ENCODE assay signal across 9 mouse cellular contexts in genomic region chr8:104191496-104191895, GRCm38 (mm10). TPM values are rescaled to one million over a fixed set of nuclear protein-coding genes. Genes with fewer than 3 reads are reported as not detected.
DNase-seq lines count a peak whose midpoint lies in the region; ATAC-seq and TF ChIP-seq lines count a peak whose summit lies in the region.
"Had no signal": no experiment of that assay in that cellular context is flagged by ENCODE, and none has a peak within 500 bp of the region (broad histone marks: within the 10 kb centered on the region; RNA-seq: fewer than 3 reads in every experiment).

No protein-coding gene starts in this region.

- no peak overlapping the region for H3K4me2 ChIP-seq in liver, embryonic 13.5 days
- H3K4me2 ChIP-seq in liver, embryonic 12.5 days = no peak overlapping the region
- no peak overlapping the region for H3K4me2 ChIP-seq in hindbrain, postnatal 0 days (ENCODE audit: low read depth, low read length)
- H3K4me2 ChIP-seq in neural tube, embryonic 13.5 days = peak overlapping the region; percentile 8; the same call in 1 of the 2 replicates

- ATAC-seq in liver, embryonic 13.5 days (ENCODE audit: low read depth) = peak; percentile 39; the same call in 1 of the 2 replicates
- no peak; the same call in 1 of the 2 replicates for ATAC-seq in liver, embryonic 12.5 days
- peak; percentile 81 for ATAC-seq in hindbrain, postnatal 0 days
- ATAC-seq in neural tube, embryonic 13.5 days (ENCODE audit: low read depth) = peak; percentile 85

- WGBS in liver, embryonic 13.5 days (ENCODE audit: insufficient replicate concordance) = 37% methylated on average over 11 of the region's 11 CpGs
- 46% methylated on average over 11 of the region's 11 CpGs for WGBS in liver, embryonic 12.5 days (ENCODE audit: insufficient replicate concordance)
- 14% methylated on average over 11 of the region's 11 CpGs for WGBS in hindbrain, postnatal 0 days
- WGBS in neural tube, embryonic 13.5 days = 11% methylated on average over 11 of the region's 11 CpGs

- H3K4me1 ChIP-seq in liver, embryonic 13.5 days (replicated peaks) = no peaks in the 10 kb centered on the region
- H3K4me1 ChIP-seq in liver, embryonic 12.5 days = no peaks in the 10 kb centered on the region
- no peaks in the 10 kb centered on the region for H3K4me1 ChIP-seq in embryonic fibroblast, embryonic 13.5 days (ENCODE audit: control insufficient read depth, insufficient read depth, low read length)
- no peaks in the 10 kb centered on the region for H3K4me1 ChIP-seq in hindbrain, postnatal 0 days (ENCODE audit: insufficient read depth, low read length)
- H3K4me1 ChIP-seq in neural tube, embryonic 13.5 days (replicated peaks) = peaks cover 16% of the 10 kb centered on the region

- no peak overlapping the region for H3K9ac ChIP-seq in liver, embryonic 13.5 days
- no peak overlapping the region for H3K9ac ChIP-seq in liver, embryonic 12.5 days
- H3K9ac ChIP-seq in hindbrain, postnatal 0 days (replicated peaks; ENCODE audit: low read length) = 0 out of 2 replicates have a peak overlapping the region, but pooled peaks have one; percentile 2
- H3K9ac ChIP-seq in neural tube, embryonic 13.5 days = no peak overlapping the region
- H3K9ac ChIP-seq: liver, embryonic 14.5 days had no signal

- no peaks in the 10 kb centered on the region for H3K9me3 ChIP-seq in liver, embryonic 13.5 days (replicated peaks)
- no peaks in the 10 kb centered on the region for H3K9me3 ChIP-seq in liver, embryonic 12.5 days (replicated peaks)
- H3K9me3 ChIP-seq in hindbrain, postnatal 0 days (ENCODE audit: low read length) = no peaks in the 10 kb centered on the region
- H3K9me3 ChIP-seq in neural tube, embryonic 13.5 days = 0 out of 2 replicates have a peak, but pooled peaks cover 7% of the 10 kb centered on the region

- intact Hi-C loops in left cerebral cortex, postnatal 36 days (cut with DNase I) = no loop called here

- TF ChIP-seq POLR2A in embryonic fibroblast, embryonic 13.5 days (IDR thresholded peaks at IDR 0.05; ENCODE audit: low read depth, low read length) = no peak

- H3K27me3 ChIP-seq in liver, embryonic 13.5 days = peaks cover 2% of the 10 kb centered on the region; the same call in 1 of the 2 replicates
- peaks cover 12% of the 10 kb centered on the region; the same call in 1 of the 2 replicates for H3K27me3 ChIP-seq in liver, embryonic 12.5 days (replicated peaks)
- no peaks in the 10 kb centered on the region for H3K27me3 ChIP-seq in hindbrain, postnatal 0 days (ENCODE audit: insufficient read depth, low read length)
- H3K27me3 ChIP-seq in neural tube, embryonic 13.5 days = no peaks in the 10 kb centered on the region

- H3K36me3 ChIP-seq in liver, embryonic 13.5 days = no peaks in the 10 kb centered on the region
- H3K36me3 ChIP-seq in liver, embryonic 12.5 days = no peaks in the 10 kb centered on the region
- H3K36me3 ChIP-seq in hindbrain, postnatal 0 days (ENCODE audit: insufficient read depth, low read length) = no peaks in the 10 kb centered on the region
- no peaks in the 10 kb centered on the region for H3K36me3 ChIP-seq in neural tube, embryonic 13.5 days

- no peak overlapping the region for H3K4me3 ChIP-seq in liver, embryonic 13.5 days (replicated peaks)
- H3K4me3 ChIP-seq in liver, embryonic 12.5 days = no peak overlapping the region
- peak overlapping the region; percentile 24; the same call in 1 of the 2 replicates for H3K4me3 ChIP-seq in embryonic fibroblast, embryonic 13.5 days (ENCODE audit: insufficient read depth, low read length)
- H3K4me3 ChIP-seq in hindbrain, postnatal 0 days (ENCODE audit: low read length) = no peak overlapping the region
- no peak overlapping the region for H3K4me3 ChIP-seq in neural tube, embryonic 13.5 days

- no peak for DNase-seq in liver, embryonic 13.5 days
- DNase-seq in hindbrain, postnatal 0 days (ENCODE audit: low spot score) = peak; percentile 54
- DNase-seq in cerebellum, postnatal 10 days = no peak
- no peak for DNase-seq in ovary, postnatal 10 days (ENCODE audit: low spot score)
- DNase-seq in left cerebral cortex, postnatal 36 days (ENCODE audit: low spot score in 2 of 2) = no peak

- H3K27ac ChIP-seq in liver, embryonic 13.5 days = no peak overlapping the region
- no peak overlapping the region for H3K27ac ChIP-seq in liver, embryonic 12.5 days
- peak overlapping the region; percentile 42; the same call in 1 of the 2 replicates for H3K27ac ChIP-seq in embryonic fibroblast, embryonic 13.5 days (ENCODE audit: insufficient read depth, low read length)
- peak overlapping the region; percentile 48; the same call in 1 of the 2 replicates for H3K27ac ChIP-seq in hindbrain, postnatal 0 days
- peak overlapping the region; percentile 42 for H3K27ac ChIP-seq in neural tube, embryonic 13.5 days (replicated peaks)
- H3K27ac ChIP-seq: liver, embryonic 14.5 days had no signal

- TF ChIP-seq CTCF in embryonic fibroblast, embryonic 13.5 days (IDR thresholded peaks at IDR 0.05; ENCODE audit: borderline replicate concordance, insufficient read depth, low read length) = no peak
- TF ChIP-seq CTCF in hindbrain, postnatal 0 days (IDR thresholded peaks at IDR 0.05; ENCODE audit: low read depth) = no peak

RNA-seq across cellular contexts. Expression of gene Bean1, which starts 21.3 kb away (rescaled TPM):
- not detected in 2 replicates for polyA plus RNA-seq in liver, embryonic 13.5 days (2015; fragmentation: Nextera tagmentation; extraction: Ambion mirVana)
- 0.06 TPM in 1 of 2 replicates, not detected in the other for polyA plus RNA-seq in liver, embryonic 12.5 days (2016; fragmentation: Nextera tagmentation; extraction: Ambion mirVana)
- 0.89 and 0.90 TPM in 2 replicates for polyA plus RNA-seq in embryonic fibroblast, embryonic 13.5 days (2011; ENCODE audit: insufficient read length, low read depth, missing spikeins)
- 32.5 and 33.3 TPM in 2 replicates for total RNA-seq in hindbrain, postnatal 0 days (2014; rRNA removed)
- polyA plus RNA-seq in hindbrain, postnatal 0 days (2015; fragmentation: Nextera tagmentation; extraction: Ambion mirVana) = 8.3 and 9.2 TPM in 2 replicates
- polyA plus RNA-seq in neural tube, embryonic 13.5 days (2015; fragmentation: Nextera tagmentation; extraction: Ambion mirVana) = 5.8 and 6.0 TPM in 2 replicates
- total RNA-seq in left cerebral cortex, postnatal 36 days (2021) = 10 to 100 TPM; 11.0 to 11.6 TPM

RNA-seq across cellular contexts. Expression of gene Tk2, which starts 56.9 kb away (rescaled TPM):
- 5.5 and 5.7 TPM in 2 replicates for polyA plus RNA-seq in liver, embryonic 13.5 days (2015; fragmentation: Nextera tagmentation; extraction: Ambion mirVana)
- polyA plus RNA-seq in liver, embryonic 12.5 days (2016; fragmentation: Nextera tagmentation; extraction: Ambion mirVana) = 8.1 and 9.1 TPM in 2 replicates
- polyA plus RNA-seq in embryonic fibroblast, embryonic 13.5 days (2011; ENCODE audit: insufficient read length, low read depth, missing spikeins) = 12.8 and 16.9 TPM in 2 replicates
- 46.7 and 50.9 TPM in 2 replicates for total RNA-seq in hindbrain, postnatal 0 days (2014; rRNA removed)
- 44.4 and 45.1 TPM in 2 replicates for polyA plus RNA-seq in hindbrain, postnatal 0 days (2015; fragmentation: Nextera tagmentation; extraction: Ambion mirVana)
- 43.2 and 43.3 TPM in 2 replicates for polyA plus RNA-seq in neural tube, embryonic 13.5 days (2015; fragmentation: Nextera tagmentation; extraction: Ambion mirVana)
- 10 to 100 TPM; 41.3 to 41.5 TPM for total RNA-seq in left cerebral cortex, postnatal 36 days (2021)

RNA-seq across cellular contexts. Expression of gene Cklf, which starts 59.2 kb away (rescaled TPM):
- 19.0 and 20.9 TPM in 2 replicates for polyA plus RNA-seq in liver, embryonic 13.5 days (2015; fragmentation: Nextera tagmentation; extraction: Ambion mirVana)
- polyA plus RNA-seq in liver, embryonic 12.5 days (2016; fragmentation: Nextera tagmentation; extraction: Ambion mirVana) = 20.6 and 21.6 TPM in 2 replicates
- polyA plus RNA-seq in embryonic fibroblast, embryonic 13.5 days (2011; ENCODE audit: insufficient read length, low read depth, missing spikeins) = 26.7 and 27.6 TPM in 2 replicates
- total RNA-seq in hindbrain, postnatal 0 days (2014; rRNA removed) = 31.6 and 33.6 TPM in 2 replicates
- 34.1 and 34.3 TPM in 2 replicates for polyA plus RNA-seq in hindbrain, postnatal 0 days (2015; fragmentation: Nextera tagmentation; extraction: Ambion mirVana)
- polyA plus RNA-seq in neural tube, embryonic 13.5 days (2015; fragmentation: Nextera tagmentation; extraction: Ambion mirVana) = 34.9 and 36.4 TPM in 2 replicates
- 1 to 10 TPM; 4.9 to 9.4 TPM for total RNA-seq in left cerebral cortex, postnatal 36 days (2021)

Comparison
In these comparisons a context has a peak if more than half of its experiments do, and no peak if none do; other contexts are left out.
1. H3K27ac ChIP-seq: peak in embryonic fibroblast, embryonic 13.5 days (single experiment), hindbrain, postnatal 0 days (single experiment) and neural tube, embryonic 13.5 days (single experiment); none in liver, embryonic 13.5 days (single experiment) and liver, embryonic 12.5 days (single experiment).